Mouse (Mus musculus): Measurements from ENCODE around the gene Smim4. TPM values are rescaled to one million over a fixed set of nuclear protein-coding genes. Genes with fewer than 3 reads are reported as not detected.

Gene Smim4
- polyA plus RNA-seq, 2 experiments = 28.2 to 62.7 TPM

GRCm38 (mm10) chr14:31115522-31115921 is 13.2 kb downstream of the Smim4 start:
- TF ChIP-seq POLR2A (IDR thresholded peaks at IDR 0.05; ENCODE audit: borderline replicate concordance, extremely low read depth, insufficient read depth, insufficient read length) = no peak
- Histone ChIP-seq H3K4me1 (ENCODE audit: control insufficient read depth, insufficient read depth, low read length) (no peaks in the 10 kb centered on the region), H3K4me3 (replicated peaks; ENCODE audit: low read length) (no peak overlapping the region), H3K9me3 (ENCODE audit: control insufficient read depth, low read length) (no peaks in the 10 kb centered on the region), H3K9ac (ENCODE audit: low read depth, low read length, severe bottlenecking) (no peak overlapping the region), H3K27ac (replicated peaks; ENCODE audit: low read depth, low read length) (no peak overlapping the region), H3K27me3 (ENCODE audit: control insufficient read depth, insufficient read depth, low read length) (no peaks in the 10 kb centered on the region), H3K4me2 (replicated peaks; ENCODE audit: low read depth, low read length, severe bottlenecking) (no peak overlapping the region), H3K36me3 (ENCODE audit: control insufficient read depth, insufficient read depth, low read length) (peaks cover 82% of the 10 kb centered on the region)
- no peak for DNase-seq (ENCODE audit: low spot score)
- WGBS = 62% methylated on average over 2 of the region's 2 CpGs
- no peak for ATAC-seq (ENCODE audit: low FRiP score, low read depth)

- Histone ChIP-seq H3K4me1 (ENCODE audit: control insufficient read depth, insufficient read depth, low read length) (no peaks in the 10 kb centered on the region), H3K9me3 (ENCODE audit: control insufficient read depth, low read length) (no peaks in the 10 kb centered on the region), H3K4me3 (replicated peaks; ENCODE audit: low read length) (no peak overlapping the region), H3K27ac (replicated peaks; ENCODE audit: low read depth, low read length) (no peak overlapping the region), H3K36me3 (ENCODE audit: control insufficient read depth, insufficient read depth, low read length) (peaks cover 88% of the 10 kb centered on the region), H3K9ac (ENCODE audit: low read depth, low read length, severe bottlenecking) (no peak overlapping the region), H3K4me2 (replicated peaks; ENCODE audit: low read depth, low read length, severe bottlenecking) (no peak overlapping the region), H3K27me3 (ENCODE audit: control insufficient read depth, insufficient read depth, low read length) (no peaks in the 10 kb centered on the region)
- no peak for DNase-seq (ENCODE audit: low spot score)
- 80% methylated on average over 3 of the region's 3 CpGs for WGBS
- no peak for ATAC-seq (ENCODE audit: low FRiP score, low read depth)
- no peak for TF ChIP-seq POLR2A (IDR thresholded peaks at IDR 0.05; ENCODE audit: borderline replicate concordance, extremely low read depth, insufficient read depth, insufficient read length)
These were observed 14.7 kb downstream of the Smim4 start for GRCm38 (mm10) chr14:31114011-31114410.

GRCm38 (mm10) chr14:31112187-31112586 is 16.6 kb downstream of the Smim4 start:
- 85% methylated on average over 5 of the region's 5 CpGs for WGBS

GRCm38 (mm10) chr14:31110613-31111012 is 18.1 kb downstream of the Smim4 start:
- no peak for DNase-seq (ENCODE audit: low spot score)
- H3K9me3 ChIP-seq (ENCODE audit: control insufficient read depth, low read length) = no peaks in the 10 kb centered on the region
- no peak overlapping the region for H3K27ac ChIP-seq (replicated peaks; ENCODE audit: low read depth, low read length)
- H3K36me3 ChIP-seq (ENCODE audit: control insufficient read depth, insufficient read depth, low read length) = peaks cover 90% of the 10 kb centered on the region
- H3K9ac ChIP-seq (ENCODE audit: low read depth, low read length, severe bottlenecking) = no peak overlapping the region
- WGBS = 87% methylated on average over 3 of the region's 3 CpGs
- H3K4me2 ChIP-seq (replicated peaks; ENCODE audit: low read depth, low read length, severe bottlenecking) = no peak overlapping the region
- H3K4me3 ChIP-seq (replicated peaks; ENCODE audit: low read length) = no peak overlapping the region
- no peaks in the 10 kb centered on the region for H3K27me3 ChIP-seq (ENCODE audit: control insufficient read depth, insufficient read depth, low read length)
- ATAC-seq (ENCODE audit: low FRiP score, low read depth) = no peak
- H3K4me1 ChIP-seq (ENCODE audit: control insufficient read depth, insufficient read depth, low read length) = no peaks in the 10 kb centered on the region
- no peak for TF ChIP-seq POLR2A (IDR thresholded peaks at IDR 0.05; ENCODE audit: borderline replicate concordance, extremely low read depth, insufficient read depth, insufficient read length)

More at GRCm38 (mm10) chr14:31112187-31112586, 16.6 kb downstream of the Smim4 start:
- H3K27me3 ChIP-seq (ENCODE audit: control insufficient read depth, insufficient read depth, low read length) = no peaks in the 10 kb centered on the region
- H3K27ac ChIP-seq (replicated peaks; ENCODE audit: low read depth, low read length) = no peak overlapping the region
- peaks cover 90% of the 10 kb centered on the region for H3K36me3 ChIP-seq (ENCODE audit: control insufficient read depth, insufficient read depth, low read length)
- H3K4me3 ChIP-seq (replicated peaks; ENCODE audit: low read length) = no peak overlapping the region
- no peak for TF ChIP-seq POLR2A (IDR thresholded peaks at IDR 0.05; ENCODE audit: borderline replicate concordance, extremely low read depth, insufficient read depth, insufficient read length)
- H3K9me3 ChIP-seq (ENCODE audit: control insufficient read depth, low read length) = no peaks in the 10 kb centered on the region
- H3K9ac ChIP-seq (ENCODE audit: low read depth, low read length, severe bottlenecking) = no peak overlapping the region
- H3K4me2 ChIP-seq (replicated peaks; ENCODE audit: low read depth, low read length, severe bottlenecking) = no peak overlapping the region
- no peaks in the 10 kb centered on the region for H3K4me1 ChIP-seq (ENCODE audit: control insufficient read depth, insufficient read depth, low read length)
- no peak for ATAC-seq (ENCODE audit: low FRiP score, low read depth)
- no peak for DNase-seq (ENCODE audit: low spot score)

GRCm38 (mm10) chr14:31105156-31105555 is 23.6 kb downstream of the Smim4 start:
- 81% methylated on average over 2 of the region's 2 CpGs for WGBS
- DNase-seq (ENCODE audit: low spot score) (no peak), ATAC-seq (ENCODE audit: low FRiP score, low read depth) (no peak)
- TF ChIP-seq POLR2A (IDR thresholded peaks at IDR 0.05; ENCODE audit: borderline replicate concordance, extremely low read depth, insufficient read depth, insufficient read length) = no peak
- Histone ChIP-seq H3K9me3 (ENCODE audit: control insufficient read depth, low read length) (no peaks in the 10 kb centered on the region), H3K4me1 (ENCODE audit: control insufficient read depth, insufficient read depth, low read length) (no peaks in the 10 kb centered on the region), H3K4me2 (replicated peaks; ENCODE audit: low read depth, low read length, severe bottlenecking) (no peak overlapping the region), H3K9ac (ENCODE audit: low read depth, low read length, severe bottlenecking) (no peak overlapping the region), H3K4me3 (replicated peaks; ENCODE audit: low read length) (no peak overlapping the region), H3K36me3 (ENCODE audit: control insufficient read depth, insufficient read depth, low read length) (peaks cover 69% of the 10 kb centered on the region), H3K27ac (replicated peaks; ENCODE audit: low read depth, low read length) (no peak overlapping the region), H3K27me3 (ENCODE audit: control insufficient read depth, insufficient read depth, low read length) (no peaks in the 10 kb centered on the region)

DNA sequence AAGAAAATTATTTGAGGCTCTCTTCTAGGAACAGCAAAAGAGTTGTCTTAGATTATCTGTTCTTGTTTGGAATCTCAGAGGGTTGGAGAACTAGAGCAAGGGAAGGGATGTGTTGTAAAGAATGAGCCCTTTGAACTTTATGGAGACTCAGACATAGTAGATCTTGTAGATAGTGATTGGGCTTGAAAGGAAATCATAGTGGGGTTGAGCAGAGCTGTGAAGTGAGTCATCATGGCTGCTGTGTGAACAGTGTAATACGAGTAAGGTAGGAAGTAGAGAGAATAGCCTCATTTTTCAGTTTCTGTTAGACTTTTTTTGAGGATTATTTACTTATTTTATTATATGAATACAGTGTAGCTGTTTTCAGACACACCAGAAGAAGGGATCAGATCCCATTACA is 38.8 kb downstream of the Smim4 start:
- WGBS = 88% methylated on average over 1 of the region's 1 CpGs
- no peak for ATAC-seq (ENCODE audit: low FRiP score, low read depth)
- Histone ChIP-seq H3K4me3 (replicated peaks; ENCODE audit: low read length) (no peak overlapping the region), H3K4me2 (replicated peaks; ENCODE audit: low read depth, low read length, severe bottlenecking) (no peak overlapping the region), H3K27ac (replicated peaks; ENCODE audit: low read depth, low read length) (no peak overlapping the region), H3K4me1 (ENCODE audit: control insufficient read depth, insufficient read depth, low read length) (no peaks in the 10 kb centered on the region), H3K36me3 (ENCODE audit: control insufficient read depth, insufficient read depth, low read length) (peaks cover 86% of the 10 kb centered on the region), H3K9me3 (ENCODE audit: control insufficient read depth, low read length) (no peaks in the 10 kb centered on the region), H3K9ac (ENCODE audit: low read depth, low read length, severe bottlenecking) (no peak overlapping the region), H3K27me3 (ENCODE audit: control insufficient read depth, insufficient read depth, low read length) (no peaks in the 10 kb centered on the region)
- no peak for DNase-seq (ENCODE audit: low spot score)
- TF ChIP-seq POLR2A (IDR thresholded peaks at IDR 0.05; ENCODE audit: borderline replicate concordance, extremely low read depth, insufficient read depth, insufficient read length) = no peak
